In the genomic region with DNA sequence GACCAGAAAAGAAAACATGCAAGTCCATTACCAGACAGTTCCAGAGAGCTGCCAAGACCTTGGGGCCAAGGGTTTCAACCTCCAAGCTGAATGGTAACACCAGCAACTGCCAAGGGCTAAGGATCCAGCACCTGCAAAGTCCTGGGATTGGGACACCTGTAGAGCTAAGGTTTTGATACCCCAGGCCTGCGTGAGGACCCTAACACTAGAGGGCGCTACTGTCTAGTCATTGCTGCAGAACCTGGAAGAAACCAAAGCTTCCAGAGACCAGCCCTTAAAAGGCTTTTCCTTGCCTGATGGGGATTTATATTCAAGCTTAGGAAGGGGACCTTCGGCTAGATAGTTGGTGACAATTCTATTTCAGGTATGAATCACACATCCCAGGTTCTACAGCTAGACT, we compare ENCODE assay signal across 11 mouse cellular contexts.
DNase-seq lines count a peak whose midpoint lies in the region; ATAC-seq lines count a peak whose summit lies in the region.
"Had no signal": no experiment of that assay in that cellular context is flagged by ENCODE, and none has a peak within 500 bp of the region (broad histone marks: within the 10 kb centered on the region; RNA-seq: fewer than 3 reads in every experiment).

No protein-coding gene starts in this region.

- H3K27me3 ChIP-seq in midbrain, embryonic 11.5 days (ENCODE audit: control insufficient read depth, insufficient read depth, low read length) = no peaks in the 10 kb centered on the region
- 0 out of 2 replicates have a peak, but pooled peaks cover 2% of the 10 kb centered on the region for H3K27me3 ChIP-seq in midbrain, embryonic 15.5 days (replicated peaks)
- H3K27me3 ChIP-seq: neural tube, embryonic 12.5 days had no signal

- H3K9ac ChIP-seq in midbrain, embryonic 11.5 days (ENCODE audit: low read length) = no peak overlapping the region
- H3K9ac ChIP-seq in midbrain, embryonic 15.5 days = no peak overlapping the region
- H3K9ac ChIP-seq: neural tube, embryonic 12.5 days had no signal

- H3K36me3 ChIP-seq in midbrain, embryonic 11.5 days (ENCODE audit: control insufficient read depth, insufficient read depth, low read length) = no peaks in the 10 kb centered on the region
- no peaks in the 10 kb centered on the region for H3K36me3 ChIP-seq in midbrain, embryonic 15.5 days (replicated peaks)
- H3K36me3 ChIP-seq: neural tube, embryonic 12.5 days had no signal

- WGBS in midbrain, embryonic 11.5 days = 61% methylated on average over 3 of the region's 3 CpGs
- 66% methylated on average over 3 of the region's 3 CpGs for WGBS in midbrain, embryonic 15.5 days

- H3K4me2 ChIP-seq in midbrain, embryonic 11.5 days = no peak overlapping the region
- H3K4me2 ChIP-seq in midbrain, embryonic 15.5 days = no peak overlapping the region
- H3K4me2 ChIP-seq: neural tube, embryonic 12.5 days had no signal

- H3K4me1 ChIP-seq in midbrain, embryonic 11.5 days (ENCODE audit: control insufficient read depth, insufficient read depth, low read length) = peaks cover 2% of the 10 kb centered on the region; the same call in 1 of the 2 replicates
- no peaks in the 10 kb centered on the region for H3K4me1 ChIP-seq in midbrain, embryonic 15.5 days
- H3K4me1 ChIP-seq: neural tube, embryonic 12.5 days had no signal

- peak; percentile 6 for DNase-seq in adrenal gland, adult 2 months
- no peak for DNase-seq in adrenal gland, postnatal 4 days (ENCODE audit: low spot score in 2 of 2)
- DNase-seq in midbrain, embryonic 11.5 days (ENCODE audit: low spot score, missing footprints) = peak; percentile 72
- peak; percentile 52 for DNase-seq in embryo, embryonic 11 days
- DNase-seq in lung, postnatal 25 days (ENCODE audit: low spot score) = peak; percentile 11
- no peak for DNase-seq in spleen, postnatal 10 days (ENCODE audit: low spot score in 2 of 2)
- no peak for DNase-seq in spleen, adult 12 weeks (ENCODE audit: low spot score)
- DNase-seq: cerebellum, adult 18-20 months; gastrocnemius, postnatal 10 days had no signal

- H3K27ac ChIP-seq in midbrain, embryonic 11.5 days (ENCODE audit: low read depth, low read length) = no peak overlapping the region
- no peak overlapping the region for H3K27ac ChIP-seq in midbrain, embryonic 15.5 days
- H3K27ac ChIP-seq: neural tube, embryonic 12.5 days had no signal

- H3K9me3 ChIP-seq in midbrain, embryonic 11.5 days (ENCODE audit: control insufficient read depth, low read length) = no peaks in the 10 kb centered on the region
- no peaks in the 10 kb centered on the region for H3K9me3 ChIP-seq in midbrain, embryonic 15.5 days
- H3K9me3 ChIP-seq: neural tube, embryonic 12.5 days had no signal

- ATAC-seq in midbrain, embryonic 11.5 days (ENCODE audit: low FRiP score) = no peak
- ATAC-seq in midbrain, embryonic 15.5 days (replicated peaks) = no peak

- H3K4me3 ChIP-seq in midbrain, embryonic 11.5 days (ENCODE audit: low read depth, low read length) = no peak overlapping the region
- no peak overlapping the region for H3K4me3 ChIP-seq in midbrain, embryonic 15.5 days
- H3K4me3 ChIP-seq: neural tube, embryonic 12.5 days had no signal

Comparison
In these comparisons a context has a peak if more than half of its experiments do, and no peak if none do; other contexts are left out.
1. DNase-seq: peak in adrenal gland, adult 2 months (single experiment), midbrain, embryonic 11.5 days (single experiment), embryo, embryonic 11 days (single experiment) and lung, postnatal 25 days (single experiment); none in adrenal gland, postnatal 4 days (0 of 2), spleen, postnatal 10 days (0 of 2) and spleen, adult 12 weeks (single experiment).